Mouse (Mus musculus) hindbrain, embryonic 16.5 days (tissue): ENCODE measurements around the gene Rcbtb2. TPM values are rescaled to one million over a fixed set of nuclear protein-coding genes. Genes with fewer than 3 reads are reported as not detected.

Experiments
- ATAC-seq: fragments of 200-750 bp; cut with Nextera tagmentation; 2 replicates; pipeline ENCODE4 v1.8.0; 2017; ENCODE audit warnings: moderate TSS enrichment, moderate library complexity
- H3K27ac ChIP-seq: fragments of 300-500 bp; sonication (generic); 2 replicates; pipeline ENCODE4 v1.5.1; 2014; ENCODE audit warnings: low read depth, mild to moderate bottlenecking, control low read depth, low read length, moderate library complexity
- H3K27me3 ChIP-seq: fragments of 300-500 bp; sonication (generic); replicated peaks from 2 replicates; pipeline ENCODE4 v1.6.1; 2014; ENCODE audit warnings: low read length; ENCODE audit not compliant: control insufficient read depth, insufficient read depth
- H3K36me3 ChIP-seq: fragments of 300-500 bp; sonication (generic); 2 replicates; pipeline ENCODE4 v1.6.1; 2014; ENCODE audit warnings: mild to moderate bottlenecking, low read length, moderate library complexity, mixed read lengths; ENCODE audit not compliant: control insufficient read depth, insufficient read depth
- H3K4me1 ChIP-seq: fragments of 300-500 bp; sonication (generic); 2 replicates; pipeline ENCODE4 v1.6.1; 2014; ENCODE audit warnings: low read depth, low read length; ENCODE audit not compliant: control insufficient read depth, insufficient read depth
- H3K4me2 ChIP-seq: fragments of 300-500 bp; sonication (generic); 2 replicates; pipeline ENCODE4 v1.6.1; 2014; ENCODE audit warnings: mild to moderate bottlenecking, low read length, control low read depth, moderate library complexity
- H3K4me3 ChIP-seq: fragments of 300-500 bp; sonication (generic); 2 replicates; pipeline ENCODE4 v1.5.1; 2014; ENCODE audit warnings: mild to moderate bottlenecking, low read length, control low read depth, moderate library complexity
- H3K9ac ChIP-seq: fragments of 300-500 bp; sonication (generic); 2 replicates; pipeline ENCODE4 v1.6.1; 2014; ENCODE audit warnings: low read depth, mild to moderate bottlenecking, control low read depth, low read length, moderate library complexity
- H3K9me3 ChIP-seq: fragments of 300-500 bp; sonication (generic); 2 replicates; pipeline ENCODE4 v1.6.1; 2014; ENCODE audit warnings: mild to moderate bottlenecking, low read length, moderate library complexity; ENCODE audit not compliant: control insufficient read depth
- WGBS: fragments of 180-500 bp; shearing (Covaris S2); extraction: QIAGEN DNeasy Blood & Tissue Kit; methylation state at CpG from one replicate; pipeline ENCODE4 v1.1.7; 2014; 5-methylcytosine and 5-hydroxymethylcytosine counted together
- microRNA counts: library from miRNA; unstranded; fragments of <30 nt; microRNA quantifications from one replicate; lab custom pipeline; 2016
- microRNA-seq: library from miRNA; unstranded; fragments of <30 nt; microRNA quantifications from one replicate; pipeline ENCODE4, GENCODE M21; 2017
- polyA plus RNA-seq: library from polyadenylated mRNA; unstranded; fragments of >200 nt; fragmentation: Nextera tagmentation; extraction: Ambion mirVana; gene quantifications from 2 replicates; pipeline ENCODE4 v1.2.1, GENCODE M21; 2015

The Rcbtb2 gene
- polyA plus RNA-seq, 1 experiment from 2014 or later, result 63.8 TPM

DNA sequence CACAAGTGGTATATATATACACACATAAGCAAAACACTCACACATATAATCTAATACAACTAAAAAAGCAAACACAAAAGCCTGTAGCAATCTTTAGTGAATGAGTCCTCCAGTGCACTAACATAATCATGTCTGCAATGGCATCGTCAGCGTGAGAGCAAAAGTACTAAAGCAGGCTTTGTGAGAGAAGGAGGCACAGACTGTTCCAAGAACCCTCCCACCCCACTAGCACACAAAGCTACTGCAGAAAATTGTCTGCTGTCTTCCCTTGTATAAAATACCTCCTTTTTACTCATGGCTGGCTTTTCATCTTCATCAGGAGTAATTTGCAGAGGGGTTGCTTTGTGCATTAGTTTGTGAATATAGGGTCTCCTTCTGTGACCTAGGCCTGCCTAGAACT is 129.4 kb downstream of the Rcbtb2 start:
- no peak for ATAC-seq
- WGBS, result 42% methylated on average over 2 of the region's 2 CpGs
- H3K4me3 ChIP-seq, result no peak overlapping the region

DNA sequence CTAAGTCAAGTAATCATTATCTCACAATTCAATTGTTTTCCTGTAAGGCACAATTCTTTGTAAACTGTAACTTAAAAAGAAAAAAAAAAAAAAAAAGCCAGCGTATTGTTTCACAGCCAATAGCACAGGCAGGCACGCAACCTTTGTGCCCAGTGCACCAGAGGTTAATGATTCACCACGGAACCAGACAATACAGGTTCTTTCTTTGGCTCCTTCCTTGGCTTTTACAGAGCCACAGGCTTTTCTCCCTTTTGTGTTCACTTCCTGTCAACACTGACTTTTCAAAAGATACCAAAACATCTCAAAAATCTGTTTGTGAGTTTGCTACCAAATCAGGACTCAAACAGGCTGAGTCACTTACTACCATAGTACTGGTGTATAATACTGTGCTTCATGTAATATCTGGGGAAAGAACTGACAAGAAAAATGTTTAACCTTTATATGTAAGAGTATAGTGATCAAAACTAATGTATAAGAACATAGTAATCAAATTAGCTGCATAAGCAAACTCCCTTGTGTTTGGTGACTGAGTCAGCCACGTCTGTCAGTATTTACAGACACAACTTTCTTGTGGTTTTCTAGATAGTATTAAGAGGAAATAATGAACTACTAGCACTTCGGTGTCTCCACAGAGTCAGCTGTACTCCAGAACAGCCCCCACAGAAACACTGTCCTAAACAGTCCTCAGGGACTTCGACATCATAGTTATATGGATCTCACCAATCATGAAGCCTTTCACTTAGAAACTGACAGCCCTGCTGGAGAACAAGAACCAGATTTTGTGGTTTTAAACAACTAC is 130.8 kb downstream of the Rcbtb2 start:
- Histone ChIP-seq H3K4me2 (no peak overlapping the region), H3K27me3 (no peaks in the 10 kb centered on the region), H3K4me1 (no peaks in the 10 kb centered on the region; the same call in 1 of the 2 replicates), H3K36me3 (no peaks in the 10 kb centered on the region), H3K27ac (no peak overlapping the region), H3K4me3 (no peak overlapping the region), H3K9me3 (no peaks in the 10 kb centered on the region), H3K9ac (no peak overlapping the region)
- no peak for ATAC-seq
- WGBS, result 40% methylated on average over 6 of the region's 6 CpGs

More for the DNA sequence above, 129.4 kb downstream of the Rcbtb2 start:
- H3K27me3 ChIP-seq, result no peaks in the 10 kb centered on the region
- H3K27ac ChIP-seq, result no peak overlapping the region
- no peak overlapping the region for H3K4me2 ChIP-seq
- no peak overlapping the region for H3K9ac ChIP-seq
- H3K36me3 ChIP-seq, result no peaks in the 10 kb centered on the region
- H3K9me3 ChIP-seq, result no peaks in the 10 kb centered on the region
- no peaks in the 10 kb centered on the region; the same call in 1 of the 2 replicates for H3K4me1 ChIP-seq

DNA sequence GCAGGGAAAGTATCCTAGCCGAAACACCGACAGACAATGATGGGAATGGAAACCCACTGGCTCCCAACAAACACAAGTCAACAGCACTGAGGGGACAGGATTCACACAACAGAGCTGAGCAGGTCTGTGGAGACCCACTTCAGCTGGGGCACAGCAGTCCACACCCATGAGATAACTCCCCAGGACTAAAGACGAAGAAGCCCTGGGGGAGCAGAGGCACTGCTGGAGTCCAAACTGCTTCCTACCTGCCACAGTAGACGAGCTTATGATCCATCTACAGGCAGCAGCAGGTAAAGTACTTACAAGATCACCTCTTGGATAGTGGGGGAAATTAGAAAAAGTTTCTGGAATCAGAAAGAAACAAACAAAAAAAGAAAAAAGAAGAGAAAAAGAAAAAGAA is 131.6 kb downstream of the Rcbtb2 start:
- H3K36me3 ChIP-seq, result no peaks in the 10 kb centered on the region
- H3K27me3 ChIP-seq, result no peaks in the 10 kb centered on the region
- ATAC-seq, result no peak
- no peaks in the 10 kb centered on the region for H3K9me3 ChIP-seq
- no peak overlapping the region for H3K4me2 ChIP-seq
- no peaks in the 10 kb centered on the region; the same call in 1 of the 2 replicates for H3K4me1 ChIP-seq
- WGBS, result 53% methylated on average over 4 of the region's 4 CpGs
- no peak overlapping the region for H3K4me3 ChIP-seq
- no peak overlapping the region for H3K9ac ChIP-seq
- H3K27ac ChIP-seq, result no peak overlapping the region

DNA sequence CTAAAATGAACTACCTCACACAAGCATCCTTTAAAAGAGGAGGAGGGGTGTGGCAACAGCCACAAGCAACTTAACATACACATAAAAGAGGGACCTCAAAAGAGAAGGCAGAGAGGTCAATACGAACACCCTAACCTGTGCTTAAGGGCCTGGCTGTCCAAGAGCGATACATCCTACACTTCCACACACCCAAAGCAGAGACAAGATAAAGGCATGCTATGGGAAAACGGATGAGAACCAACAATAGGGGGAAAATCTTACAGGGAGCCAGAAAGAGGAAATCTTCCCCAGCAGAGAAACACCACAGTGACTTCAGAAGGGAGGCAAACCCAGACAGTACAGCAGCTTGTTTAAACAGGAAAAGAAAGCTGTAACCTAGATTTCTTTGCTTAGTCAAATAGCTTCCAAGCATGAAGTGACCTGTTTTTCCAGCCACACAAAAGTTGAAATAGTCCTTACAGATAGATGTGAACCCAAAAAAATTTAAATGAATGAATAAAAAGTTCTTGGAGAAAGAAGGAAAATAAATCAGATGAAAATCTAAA is 132.7 kb downstream of the Rcbtb2 start:
- H3K9me3 ChIP-seq, result no peaks in the 10 kb centered on the region
- 56% methylated on average over 3 of the region's 3 CpGs for WGBS
- H3K4me2 ChIP-seq, result no peak overlapping the region
- ATAC-seq, result no peak
- no peaks in the 10 kb centered on the region for H3K27me3 ChIP-seq
- H3K36me3 ChIP-seq, result no peaks in the 10 kb centered on the region
- no peak overlapping the region for H3K27ac ChIP-seq
- H3K4me1 ChIP-seq, result no peaks in the 10 kb centered on the region; the same call in 1 of the 2 replicates
- no peak overlapping the region for H3K4me3 ChIP-seq
- H3K9ac ChIP-seq, result no peak overlapping the region; the same call in 1 of the 2 replicates

DNA sequence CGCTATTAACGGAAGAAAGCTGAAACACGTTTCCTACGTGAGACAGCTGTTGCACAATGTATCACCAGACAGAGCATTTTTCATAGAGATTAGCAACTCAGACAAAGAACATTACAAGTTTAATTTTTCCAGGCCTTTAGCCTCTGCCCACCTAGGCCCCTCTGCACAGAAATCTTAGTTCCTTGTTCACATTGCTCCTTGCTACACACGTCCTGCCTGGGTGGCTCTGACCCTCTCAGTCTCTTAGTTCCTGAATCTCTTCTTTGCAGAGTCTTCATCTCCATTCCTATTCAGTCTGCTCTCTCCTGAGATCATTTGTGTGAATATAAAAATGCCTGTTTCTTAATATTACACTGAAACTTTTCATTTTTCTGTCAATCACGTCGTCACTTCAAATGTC is 134.5 kb downstream of the Rcbtb2 start:
- H3K27me3 ChIP-seq, result no peaks in the 10 kb centered on the region
- no peak overlapping the region for H3K4me2 ChIP-seq
- no peaks in the 10 kb centered on the region for H3K36me3 ChIP-seq
- H3K9ac ChIP-seq, result no peak overlapping the region
- H3K9me3 ChIP-seq, result no peaks in the 10 kb centered on the region
- no peaks in the 10 kb centered on the region; the same call in 1 of the 2 replicates for H3K4me1 ChIP-seq
- WGBS, result 71% methylated on average over 7 of the region's 7 CpGs
- no peak for ATAC-seq
- H3K27ac ChIP-seq, result no peak overlapping the region
- H3K4me3 ChIP-seq, result no peak overlapping the region

MicroRNAs within 50 kb of the gene (microRNA counts, 519-probe panel; counts per million panel counts)
- 469 counts per million, percentile 1 among the panel's probes with 10 or more counts for microRNA mmu-miR-687 (lab: Ali Mortazavi, UCI)

Small RNA genes within 50 kb of the gene (microRNA-seq; reads per million reads assigned to microRNA genes)
- gene Mir687, result not detected

Other genes starting within 250 kb of the Rcbtb2 start
- gene Cysltr2, start 73.9 kb upstream of the Rcbtb2 start, polyA plus RNA-seq, result 0.21 TPM in 1 of 2 replicates, not detected in the other
- 3.6 and 3.7 TPM in 2 replicates for gene Lpar6, start 114.9 kb downstream of the Rcbtb2 start, polyA plus RNA-seq
- gene Rb1, start 202.8 kb downstream of the Rcbtb2 start, polyA plus RNA-seq, result 20.4 and 22.3 TPM in 2 replicates